Mouse (Mus musculus): Measurements from ENCODE around the gene Hnrnph3. TPM values are rescaled to one million over a fixed set of nuclear protein-coding genes. Genes with fewer than 3 reads are reported as not detected.

Hnrnph3 gene
- polyA plus RNA-seq, 1 experiment from 2014 or later = 140 TPM

Other genes with a start within 250 kb of the Hnrnph3 start
- 88.7 and 102 TPM in 2 replicates for gene Ccar1, start 231.9 kb downstream of the Hnrnph3 start, polyA plus RNA-seq (2015; fragmentation: Nextera tagmentation; extraction: Ambion mirVana)
- 42.0 and 42.4 TPM in 2 replicates for gene Tet1, start 115.2 kb downstream of the Hnrnph3 start, polyA plus RNA-seq (2015; fragmentation: Nextera tagmentation; extraction: Ambion mirVana)
- gene Slc25a16, start 103.6 kb downstream of the Hnrnph3 start, polyA plus RNA-seq (2015; fragmentation: Nextera tagmentation; extraction: Ambion mirVana) = 15.1 and 15.4 TPM in 2 replicates
- gene Dna2, start 77.2 kb downstream of the Hnrnph3 start, polyA plus RNA-seq (2015; fragmentation: Nextera tagmentation; extraction: Ambion mirVana) = 3.5 and 4.0 TPM in 2 replicates
- 61.2 and 63.0 TPM in 2 replicates for gene Rufy2, start 44.0 kb downstream of the Hnrnph3 start, polyA plus RNA-seq (2015; fragmentation: Nextera tagmentation; extraction: Ambion mirVana)
- 0.77 and 0.80 TPM in 2 replicates for gene Pbld2, start 98 bp upstream of the Hnrnph3 start, polyA plus RNA-seq (2015; fragmentation: Nextera tagmentation; extraction: Ambion mirVana)
- 0.50 TPM in 2 replicates for gene Pbld1, start 35.9 kb upstream of the Hnrnph3 start, polyA plus RNA-seq (2015; fragmentation: Nextera tagmentation; extraction: Ambion mirVana)
- gene Atoh7, start 75.4 kb upstream of the Hnrnph3 start, polyA plus RNA-seq (2015; fragmentation: Nextera tagmentation; extraction: Ambion mirVana) = 2.3 and 2.6 TPM in 2 replicates
- gene Mypn, start 179.7 kb upstream of the Hnrnph3 start, polyA plus RNA-seq (2015; fragmentation: Nextera tagmentation; extraction: Ambion mirVana) = 0.34 and 0.64 TPM in 2 replicates
- gene Herc4, start 219.6 kb upstream of the Hnrnph3 start, polyA plus RNA-seq (2015; fragmentation: Nextera tagmentation; extraction: Ambion mirVana) = 26.4 and 31.8 TPM in 2 replicates